Mouse (Mus musculus) forebrain, embryonic 10.5 days (tissue): ENCODE results near the gene Zfp638. TPM values are rescaled to one million over a fixed set of nuclear protein-coding genes. Genes with fewer than 3 reads are reported as not detected.
"Not testable (repeated sequence)": the region's sequence is repeated elsewhere in the genome, so short reads cannot be mapped to it uniquely, and the experiment has no call there.

Source experiments
- DNase-seq: peaks from one replicate; pipeline ENCODE4 v3.0.0-alpha.2; 2017; ENCODE audit warnings: low spot score; ENCODE audit errors: extremely low spot score
- H3K27ac ChIP-seq: fragments of 300-500 bp; sonication (generic); 2 replicates; pipeline ENCODE4 v1.5.1; 2016; ENCODE audit warnings: mild to moderate bottlenecking
- H3K27me3 ChIP-seq: fragments of 300-500 bp; sonication (generic); 2 replicates; pipeline ENCODE4 v1.6.1; 2016; ENCODE audit warnings: mild to moderate bottlenecking; ENCODE audit not compliant: poor library complexity, severe bottlenecking
- H3K36me3 ChIP-seq: fragments of 300-500 bp; sonication (generic); replicated peaks from 2 replicates; pipeline ENCODE4 v1.6.1; 2016; ENCODE audit warnings: mild to moderate bottlenecking, moderate library complexity
- H3K4me1 ChIP-seq: fragments of 300-500 bp; sonication (generic); 2 replicates; pipeline ENCODE4 v1.6.1; 2016
- H3K4me3 ChIP-seq: fragments of 300-500 bp; sonication (generic); 2 replicates; pipeline ENCODE4 v1.5.1; 2016; ENCODE audit warnings: mild to moderate bottlenecking, moderate library complexity
- H3K9me3 ChIP-seq: fragments of 300-500 bp; sonication (generic); 2 replicates; pipeline ENCODE4 v1.6.1; 2016; ENCODE audit warnings: mild to moderate bottlenecking, moderate library complexity
- WGBS: fragments of 180-500 bp; shearing (Covaris S2); methylation state at CpG from one replicate; pipeline ENCODE4 v1.1.7; 2016; 5-methylcytosine and 5-hydroxymethylcytosine counted together
- polyA plus RNA-seq: library from polyadenylated mRNA; unstranded; fragments of >200 nt; fragmentation: Nextera tagmentation; extraction: Ambion mirVana; gene quantifications from 2 replicates; pipeline ENCODE4 v1.2.1, GENCODE M21; 2016

Gene Zfp638
- polyA plus RNA-seq, result 69.9 and 74.9 TPM in 2 replicates

DNA sequence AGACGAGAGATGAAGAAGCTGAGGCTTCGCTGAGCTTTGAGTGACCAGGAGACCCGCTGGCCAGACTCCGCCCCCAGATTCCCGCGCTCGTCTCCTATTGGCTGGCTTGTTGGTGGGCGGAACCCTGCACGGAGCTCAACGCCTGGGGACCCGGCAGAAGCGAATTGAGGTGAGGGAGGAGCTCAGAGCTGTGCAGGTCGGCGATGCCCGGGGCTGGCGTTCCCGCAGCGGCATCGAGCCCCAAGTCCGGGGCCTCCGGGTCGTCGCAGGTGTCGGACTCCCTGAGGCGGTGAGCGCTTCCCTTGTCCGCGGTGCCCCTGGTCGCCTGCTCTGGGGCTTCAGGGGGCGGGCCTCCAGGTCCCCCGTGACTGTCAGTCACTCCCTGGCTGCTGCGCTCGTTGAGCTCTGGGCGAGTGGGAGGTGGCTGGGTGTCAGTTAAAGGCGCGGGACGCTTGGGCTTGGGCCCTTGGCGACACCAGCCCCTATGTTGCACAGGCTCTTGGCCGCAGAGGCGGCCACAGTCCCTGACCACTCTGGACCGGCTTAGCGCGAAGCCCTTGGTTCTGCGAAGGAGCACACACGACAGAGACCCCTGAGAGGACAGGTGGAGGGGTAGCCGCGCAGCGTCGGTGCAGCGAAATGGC is at the start of gene Zfp638:
Zfp638 (plus strand) TSS at position 156 of the 644 bp plus-strand sequence.
- Histone ChIP-seq H3K4me3 (peak within 1 kb of the TSS; percentile 75), H3K4me1 (peaks cover 20% of the 10 kb centered on the region), H3K27me3 (peaks cover 30% of the 10 kb centered on the region), H3K27ac (peak within 1 kb of the TSS; percentile 82), H3K36me3 (no peaks in the 10 kb centered on the region), H3K9me3 (no peaks in the 10 kb centered on the region)
- under 1% methylated on average over 50 of the region's 50 CpGs for WGBS
- DNase-seq, result peak; percentile 96

DNA sequence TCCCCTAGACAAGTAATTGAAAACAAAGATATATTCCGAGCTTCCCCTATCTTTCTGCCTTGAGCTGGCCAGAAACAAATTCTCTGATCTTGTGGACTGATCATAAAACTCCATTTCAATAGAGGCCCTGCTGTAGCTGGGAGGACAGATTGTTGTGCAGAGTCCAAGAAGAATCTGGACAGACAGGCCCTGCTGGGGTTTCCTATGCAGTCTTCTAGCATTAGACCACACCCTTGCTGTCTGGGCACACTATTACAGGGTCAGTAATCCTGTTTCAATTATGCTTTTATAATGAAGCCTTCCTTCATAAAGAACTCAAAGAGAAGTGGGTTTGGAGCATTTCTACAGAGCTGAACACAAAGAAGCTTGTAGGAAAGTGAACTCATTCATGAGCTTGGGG is 47.9 kb upstream of the Zfp638 start:
- H3K27me3 ChIP-seq, result no peaks in the 10 kb centered on the region
- H3K4me1 ChIP-seq, result peaks cover 21% of the 10 kb centered on the region
- peak overlapping the region; percentile 52; the same call in 1 of the 2 replicates for H3K27ac ChIP-seq
- peaks cover 46% of the 10 kb centered on the region for H3K36me3 ChIP-seq
- H3K4me3 ChIP-seq, result no peak overlapping the region
- no peak for DNase-seq
- 79% methylated on average over 1 of the region's 1 CpGs for WGBS
- H3K9me3 ChIP-seq, result no peaks in the 10 kb centered on the region

DNA sequence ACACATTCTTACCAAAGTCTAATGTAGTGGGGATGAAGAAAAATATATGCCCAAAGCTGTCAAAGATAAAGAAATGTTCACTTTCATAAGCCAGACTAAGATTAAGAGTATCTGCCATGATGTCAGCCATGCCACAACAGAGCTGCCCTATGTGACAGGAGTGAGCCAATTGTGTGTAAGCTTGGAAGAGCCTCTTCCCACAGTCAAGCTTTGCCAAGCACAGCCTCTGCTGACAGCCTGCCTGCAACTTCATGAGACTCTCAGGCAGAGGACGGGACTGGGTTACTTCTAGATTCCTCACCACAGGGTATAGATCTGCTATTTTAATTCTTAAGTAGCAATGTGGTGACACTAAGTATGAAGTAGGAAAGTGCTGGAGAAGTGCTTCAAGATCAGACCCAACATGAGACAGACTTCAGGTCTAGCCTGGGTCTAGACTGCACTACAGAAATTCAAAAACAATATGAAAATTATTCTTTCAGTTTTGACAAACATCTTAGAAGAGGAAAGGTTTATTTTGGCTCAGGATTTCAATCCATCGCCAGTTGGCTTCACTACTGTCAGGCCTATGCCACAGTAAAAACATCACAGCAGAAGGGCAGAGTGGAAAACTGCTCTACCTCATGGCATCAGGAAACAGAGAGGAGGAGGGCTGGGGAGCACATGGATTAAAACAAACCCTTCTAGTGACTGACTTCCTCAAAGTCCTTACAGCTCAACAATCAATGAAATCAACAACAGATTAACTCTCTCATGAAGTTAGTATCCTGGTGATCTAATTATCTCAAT is 46.0 kb upstream of the Zfp638 start:
- peaks cover 26% of the 10 kb centered on the region for H3K36me3 ChIP-seq
- H3K4me1 ChIP-seq, result peaks cover 21% of the 10 kb centered on the region
- H3K27me3 ChIP-seq, result no peaks in the 10 kb centered on the region
- H3K4me3 ChIP-seq, result no peak overlapping the region
- DNase-seq, result no peak
- H3K27ac ChIP-seq, result no peak overlapping the region
- no peaks in the 10 kb centered on the region for H3K9me3 ChIP-seq
- 95% methylated on average over 2 of the region's 2 CpGs for WGBS

GRCm38 (mm10) chr6:83821856-83822255 is 45.1 kb upstream of the Zfp638 start:
- Histone ChIP-seq H3K36me3 (peaks cover 18% of the 10 kb centered on the region), H3K4me3 (no peak overlapping the region), H3K27me3 (no peaks in the 10 kb centered on the region), H3K27ac (no peak overlapping the region), H3K9me3 (no peaks in the 10 kb centered on the region), H3K4me1 (peaks cover 21% of the 10 kb centered on the region)
- no peak for DNase-seq
- 95% methylated on average over 2 of the region's 2 CpGs for WGBS

GRCm38 (mm10) chr6:83830941-83831605 is 35.8 kb upstream of the Zfp638 start:
- no peaks in the 10 kb centered on the region for H3K27me3 ChIP-seq
- peak overlapping the region; percentile 89 for H3K27ac ChIP-seq
- H3K4me3 ChIP-seq, result peak overlapping the region; percentile 69
- DNase-seq, result no peak
- WGBS, result 3% methylated on average over 35 of the region's 35 CpGs
- H3K4me1 ChIP-seq, result peaks cover 25% of the 10 kb centered on the region
- H3K9me3 ChIP-seq, result no peaks in the 10 kb centered on the region
- peaks cover 27% of the 10 kb centered on the region for H3K36me3 ChIP-seq

GRCm38 (mm10) chr6:83831606-83832123 is 35.2 kb upstream of the Zfp638 start, which contains the start of gene Paip2b:
Gene Paip2b, minus strand, starts transcription at chr6:83831741.
- peak within 1 kb of the TSS; percentile 89 for H3K27ac ChIP-seq
- whole genome bisulfite sequencing, result under 1% methylated on average over 37 of the region's 37 CpGs
- no peaks in the 10 kb centered on the region for H3K9me3 ChIP-seq
- peaks cover 25% of the 10 kb centered on the region for H3K4me1 ChIP-seq
- H3K36me3 ChIP-seq, result peaks cover 27% of the 10 kb centered on the region
- peak within 1 kb of the TSS; percentile 69 for H3K4me3 ChIP-seq
- DNase-seq, result peak; percentile 96
- H3K27me3 ChIP-seq, result no peaks in the 10 kb centered on the region

GRCm38 (mm10) chr6:83832393-83832792 is 34.5 kb upstream of the Zfp638 start:
- not testable (repeated sequence) for H3K27me3 ChIP-seq, DNase-seq, H3K9me3 ChIP-seq
- H3K4me1 ChIP-seq, result peaks cover 25% of the 10 kb centered on the region
- WGBS, result 70% methylated on average over 1 of the region's 1 CpGs
- peak overlapping the region; percentile 63; the same call in 1 of the 2 replicates for H3K27ac ChIP-seq
- H3K4me3 ChIP-seq, result peak overlapping the region; percentile 69
- H3K36me3 ChIP-seq, result peaks cover 20% of the 10 kb centered on the region

DNA sequence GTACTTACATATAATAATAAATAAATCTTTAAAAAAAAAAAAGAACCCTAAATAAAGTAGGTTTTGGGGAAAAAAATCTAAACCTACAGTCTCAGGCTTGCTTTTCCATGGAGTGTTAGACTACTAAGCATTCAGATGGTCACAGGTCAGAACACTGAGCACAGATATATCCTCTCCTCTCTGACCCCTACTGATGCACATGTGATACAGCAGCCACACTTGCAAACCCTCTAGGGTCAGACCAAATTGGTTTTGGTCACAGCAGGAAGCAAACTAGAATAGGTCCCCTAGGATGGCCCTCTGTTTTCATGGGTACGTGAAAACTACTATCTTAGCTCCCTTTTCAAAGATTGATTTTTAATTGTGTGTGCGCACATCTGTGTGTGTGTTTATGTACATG is 30.1 kb upstream of the Zfp638 start:
- Histone ChIP-seq H3K36me3 (no peaks in the 10 kb centered on the region), H3K4me1 (0 out of 2 replicates have a peak, but pooled peaks cover 5% of the 10 kb centered on the region), H3K27me3 (no peaks in the 10 kb centered on the region), H3K27ac (no peak overlapping the region), H3K4me3 (no peak overlapping the region), H3K9me3 (no peaks in the 10 kb centered on the region)
- DNase-seq, result no peak
- 93% methylated on average over 2 of the region's 2 CpGs for WGBS

GRCm38 (mm10) chr6:83838046-83838445 is 28.9 kb upstream of the Zfp638 start:
- H3K27me3 ChIP-seq, result no peaks in the 10 kb centered on the region
- H3K4me3 ChIP-seq, result no peak overlapping the region
- no peaks in the 10 kb centered on the region for H3K4me1 ChIP-seq
- no peaks in the 10 kb centered on the region for H3K9me3 ChIP-seq
- 92% methylated on average over 2 of the region's 2 CpGs for WGBS
- H3K36me3 ChIP-seq, result no peaks in the 10 kb centered on the region
- H3K27ac ChIP-seq, result no peak overlapping the region
- no peak for DNase-seq

GRCm38 (mm10) chr6:83840086-83840485 is 26.8 kb upstream of the Zfp638 start:
- H3K9me3 ChIP-seq, result no peaks in the 10 kb centered on the region
- H3K4me1 ChIP-seq, result no peaks in the 10 kb centered on the region
- no peak for DNase-seq
- 83% methylated on average over 6 of the region's 6 CpGs for WGBS
- H3K27ac ChIP-seq, result no peak overlapping the region
- no peaks in the 10 kb centered on the region for H3K27me3 ChIP-seq
- no peaks in the 10 kb centered on the region for H3K36me3 ChIP-seq
- no peak overlapping the region for H3K4me3 ChIP-seq

DNA sequence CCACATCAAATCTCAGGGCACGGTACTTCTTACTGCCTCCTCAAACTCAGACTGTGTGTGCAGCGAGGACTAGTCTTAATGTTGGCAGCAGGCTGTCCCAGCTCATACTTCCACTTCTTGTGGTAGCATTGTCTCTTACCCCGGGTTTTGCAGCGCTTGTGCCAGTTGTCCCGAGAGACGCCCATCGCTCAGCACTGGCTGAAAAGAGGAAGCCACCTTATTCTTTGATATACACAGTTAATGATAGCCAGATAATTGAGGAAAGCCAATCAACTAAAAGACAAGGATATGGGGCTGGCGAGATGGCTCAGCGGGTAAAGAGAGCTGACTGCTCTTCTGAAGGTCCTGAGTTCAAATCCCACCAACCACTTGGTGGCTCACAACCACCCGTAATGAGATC is 22.0 kb upstream of the Zfp638 start:
- Histone ChIP-seq H3K4me3 (no peak overlapping the region), H3K4me1 (no peaks in the 10 kb centered on the region), H3K27me3 (no peaks in the 10 kb centered on the region), H3K27ac (no peak overlapping the region), H3K36me3 (no peaks in the 10 kb centered on the region), H3K9me3 (no peaks in the 10 kb centered on the region)
- DNase-seq, result no peak
- 92% methylated on average over 10 of the region's 10 CpGs for WGBS

DNA sequence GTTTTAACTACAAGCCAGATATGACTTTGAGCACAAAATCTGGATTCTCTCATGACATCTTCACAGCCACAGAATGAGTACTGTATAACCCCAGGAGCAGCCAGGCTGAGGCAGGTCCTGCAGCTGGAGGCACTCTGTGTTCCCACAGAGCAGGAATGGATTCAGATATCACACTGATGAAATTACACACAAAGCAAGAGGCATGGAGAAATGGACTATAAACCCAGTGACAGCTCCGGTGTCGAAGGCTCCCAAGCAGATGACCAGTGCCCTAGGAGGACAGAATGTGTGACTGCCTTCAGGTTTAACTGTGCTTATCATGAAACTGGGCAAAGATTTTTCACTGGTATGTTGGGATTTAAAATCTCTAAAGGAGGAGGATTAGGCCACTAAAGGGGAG is 20.8 kb upstream of the Zfp638 start:
- 94% methylated on average over 2 of the region's 2 CpGs for WGBS
- no peak overlapping the region for H3K4me3 ChIP-seq
- DNase-seq, result no peak
- no peaks in the 10 kb centered on the region for H3K36me3 ChIP-seq
- no peaks in the 10 kb centered on the region for H3K27me3 ChIP-seq
- H3K27ac ChIP-seq, result no peak overlapping the region
- no peaks in the 10 kb centered on the region for H3K4me1 ChIP-seq
- H3K9me3 ChIP-seq, result no peaks in the 10 kb centered on the region
